Mouse (Mus musculus): ENCODE measurements around the gene Plbd2.
"Not testable (repeated sequence)": the region's sequence is repeated elsewhere in the genome, so short reads cannot be mapped to it uniquely, and the experiment has no call there.

DNA sequence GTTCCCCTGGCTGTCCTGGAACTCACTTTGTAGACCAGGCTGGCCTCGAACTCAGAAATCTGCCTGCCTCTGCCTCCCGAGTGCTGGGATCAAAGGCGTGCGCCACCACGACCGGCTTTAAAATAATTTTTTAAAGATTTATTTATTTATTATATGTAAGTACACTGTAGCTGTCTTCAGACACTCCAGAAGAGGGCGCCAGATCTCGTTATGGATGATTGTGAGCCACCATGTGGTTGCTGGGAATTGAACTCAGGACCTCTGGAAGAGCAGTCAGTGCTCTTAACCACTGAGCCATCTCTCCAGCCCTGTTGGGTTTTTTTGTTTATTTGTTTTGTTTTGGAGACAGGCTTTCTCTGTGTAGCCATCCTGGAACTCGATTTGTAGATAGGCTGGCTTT is 2.8 kb downstream of the Plbd2 start:
- not testable (repeated sequence) for TF ChIP-seq POLR2A (IDR thresholded peaks at IDR 0.05; ENCODE audit: low read depth, low read length); CTCF (IDR thresholded peaks at IDR 0.05; ENCODE audit: extremely low read depth, insufficient read depth, insufficient read length, insufficient replicate concordance)
